Mouse (Mus musculus) cortical plate, adult 2 months (tissue): ENCODE data around the gene Rundc1.
"Not testable (repeated sequence)": the region's sequence is repeated elsewhere in the genome, so short reads cannot be mapped to it uniquely, and the experiment has no call there.

ENCODE experiments used
- CTCF ChIP-seq: fragments of 200-500 bp; IDR thresholded peaks from 2 replicates; pipeline ENCODE4 v1.5.1; 2011; ENCODE audit warnings: mild to moderate bottlenecking, control low read depth, low read length; ENCODE audit not compliant: insufficient read depth; ENCODE audit errors: extremely low read depth
- POLR2A ChIP-seq: fragments of 200-500 bp; IDR thresholded peaks from 2 replicates; pipeline ENCODE4 v1.6.1; 2011; ENCODE audit warnings: mild to moderate bottlenecking, low read length, control low read depth; ENCODE audit not compliant: insufficient read depth; ENCODE audit errors: extremely low read depth

GRCm38 (mm10) chr11:101378196-101378595 lies 46.7 kb upstream of the Rundc1 start:
- not testable (repeated sequence) for TF ChIP-seq CTCF, POLR2A
